Mouse (Mus musculus): ENCODE measurements around the gene Cct7.
A peak's percentile ranks its signal among the peaks of the same experiment; 100 is the strongest.
"Not testable (repeated sequence)": the region's sequence is repeated elsewhere in the genome, so short reads cannot be mapped to it uniquely, and the experiment has no call there.

Cct7 gene

GRCm38 (mm10) chr6:85450697-85451663, at the start of gene Cct7:
Gene Cct7 (plus strand): TSS chr6:85451514.
- peak; percentile 98 for DNase-seq (ENCODE audit: low spot score in 2 of 2)

DNA sequence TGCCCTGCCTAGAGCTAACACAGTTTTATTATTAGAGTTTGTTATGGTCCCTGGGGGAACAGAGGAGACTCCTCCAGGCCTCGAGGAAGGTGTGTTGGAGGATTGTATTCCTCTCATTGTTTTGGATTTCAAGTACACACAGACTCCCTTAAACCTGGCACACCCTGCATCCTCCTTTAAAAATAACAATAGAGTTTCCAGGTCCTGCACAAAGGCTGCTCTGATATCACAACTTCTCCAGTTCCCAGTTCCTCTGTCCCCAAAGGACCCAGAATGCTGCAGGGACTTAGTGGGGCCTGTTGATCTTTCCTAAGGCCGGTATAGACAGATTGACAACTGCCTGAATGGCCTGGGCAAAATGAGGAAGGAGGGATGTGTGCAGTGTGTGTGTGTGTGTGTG, 48.7 kb upstream of the Cct7 start:
- no peak for DNase-seq (ENCODE audit: low spot score in 2 of 2)

DNA sequence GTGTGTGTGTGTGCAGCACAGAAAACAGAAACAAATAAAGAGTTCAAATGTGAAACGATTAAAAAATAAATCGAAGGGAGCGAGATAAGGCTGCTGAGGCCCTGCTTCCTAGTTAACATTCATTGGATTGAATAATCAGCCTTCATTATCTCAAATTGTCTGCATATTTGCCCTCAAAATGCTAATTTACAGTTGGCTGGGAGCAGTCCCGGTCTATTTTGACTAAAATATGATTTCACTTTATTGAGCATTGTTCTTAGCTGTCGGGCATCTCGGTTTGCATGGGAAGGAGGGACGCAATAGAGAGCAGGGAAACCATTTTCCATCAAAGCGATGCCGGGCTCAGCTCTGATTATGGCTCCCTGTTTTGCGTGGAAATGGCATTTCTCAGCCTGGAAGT, 48.3 kb upstream of the Cct7 start:
- DNase-seq (ENCODE audit: low spot score in 2 of 2): no peak

DNA sequence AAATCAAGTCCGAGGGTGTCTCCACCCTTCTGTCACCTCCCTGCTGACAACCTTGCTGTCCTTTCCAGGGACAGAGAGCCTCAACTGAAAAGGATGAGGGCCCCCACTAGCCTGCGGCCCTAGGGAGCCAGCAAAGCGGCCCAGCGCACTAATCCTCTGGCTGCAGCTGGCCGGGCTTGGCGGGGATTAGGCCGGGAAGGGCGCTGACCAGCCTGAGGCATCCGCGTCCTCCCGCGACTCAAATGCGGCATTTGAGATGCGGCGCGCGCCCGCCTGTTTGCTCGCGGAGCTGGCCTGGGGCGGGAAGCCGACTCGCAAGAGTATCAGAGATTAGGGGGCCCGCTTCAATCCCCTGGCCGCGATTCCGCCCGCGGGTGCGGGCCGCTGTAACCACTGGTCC, 42.3 kb upstream of the Cct7 start:
- DNase-seq (ENCODE audit: low spot score in 2 of 2): no peak

DNA sequence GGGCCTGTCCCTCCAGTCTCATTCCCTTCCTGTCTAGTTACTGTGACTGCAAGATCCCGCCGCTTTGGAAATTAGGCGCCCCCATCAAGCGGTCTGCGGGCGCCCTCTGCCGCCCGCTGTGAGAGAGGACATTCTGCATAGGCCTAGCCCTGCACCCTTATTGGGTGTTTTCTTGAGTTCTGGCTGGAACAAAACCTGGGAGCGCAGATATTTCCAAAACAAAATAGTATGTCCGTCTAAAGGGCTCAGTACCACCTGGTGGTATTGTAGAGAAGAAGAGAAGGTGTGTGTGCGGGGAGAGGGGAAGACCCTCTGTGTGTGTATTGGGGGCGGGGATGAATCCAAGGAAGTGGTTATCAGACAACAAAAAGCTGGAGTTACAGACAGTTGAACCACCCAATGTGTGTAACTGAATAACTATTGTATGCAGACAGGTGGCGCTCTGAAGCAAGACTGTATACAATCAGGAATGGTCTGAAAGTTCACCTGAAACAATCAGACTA, 40.5 kb upstream of the Cct7 start:
- DNase-seq (ENCODE audit: low spot score in 2 of 2): peak in 1 of 2 experiments; percentile 7

DNA sequence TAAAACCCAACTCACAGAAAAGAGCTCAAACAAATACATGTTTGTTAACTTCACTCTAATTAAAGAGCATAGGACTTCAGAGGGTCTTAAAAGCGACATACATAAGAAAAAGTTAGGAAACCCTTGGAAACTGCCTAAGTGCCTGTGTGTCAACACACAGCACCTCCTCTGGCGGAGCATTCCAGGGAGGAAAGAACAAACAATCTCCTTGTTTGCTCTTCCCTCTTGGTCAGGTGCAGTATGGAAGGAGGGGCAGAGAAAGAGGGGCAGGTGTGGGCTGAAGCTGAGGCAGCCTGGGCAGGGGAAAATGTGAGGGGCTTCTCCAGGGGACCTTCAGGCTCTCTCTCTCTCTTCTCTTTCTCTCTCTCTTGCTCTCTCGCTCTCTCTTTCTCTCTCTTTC, 35.5 kb upstream of the Cct7 start:
- no peak for DNase-seq (ENCODE audit: low spot score in 2 of 2)

GRCm38 (mm10) chr6:85419150-85419549, 32.2 kb upstream of the Cct7 start:
- DNase-seq (ENCODE audit: low spot score in 2 of 2): no peak

GRCm38 (mm10) chr6:85423836-85424379, 27.4 kb upstream of the Cct7 start, which contains the start of gene Noto:
Gene Noto (plus strand): TSS chr6:85423886.
- DNase-seq (ENCODE audit: low spot score in 2 of 2): no peak

- DNase-seq (ENCODE audit: low spot score in 2 of 2): no peak
These were observed 20.0 kb upstream of the Cct7 start for GRCm38 (mm10) chr6:85431274-85431841.

DNA sequence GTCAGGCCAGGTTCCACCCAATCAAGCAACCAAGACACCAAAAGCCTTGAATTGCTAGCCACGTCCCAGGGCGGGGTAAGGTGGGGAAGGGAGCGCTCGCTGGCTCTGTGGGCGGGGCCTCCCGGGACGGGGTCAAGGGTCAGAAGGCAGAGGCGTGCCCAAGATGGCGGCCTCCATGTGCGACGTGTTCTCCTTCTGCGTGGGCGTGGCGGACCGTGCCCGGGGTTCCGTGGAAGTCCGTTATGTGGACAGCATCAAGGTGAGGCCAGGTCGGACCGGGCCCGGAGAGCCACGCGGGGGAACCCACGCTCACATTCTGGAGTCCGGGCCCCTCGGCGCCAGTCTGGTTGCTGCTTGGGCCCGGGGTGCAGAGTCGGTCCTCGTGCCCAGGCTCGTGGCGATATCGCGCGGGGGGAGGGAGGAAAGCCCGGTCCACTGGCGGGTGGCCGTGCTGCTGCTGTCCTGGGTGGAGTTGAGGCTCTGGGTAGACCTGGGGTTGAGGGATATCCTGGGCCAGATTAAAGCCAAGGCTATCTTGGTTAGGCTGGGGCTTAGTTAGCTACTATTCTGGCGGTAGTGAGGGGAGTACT, 19.4 kb upstream of the Cct7 start, which contains the start of gene Smyd5:
Gene Smyd5 (plus strand): TSS at position 148 of the 590 bp plus-strand sequence.
- peak; percentile 81 to 86 for DNase-seq (ENCODE audit: low spot score in 2 of 2)

- DNase-seq (ENCODE audit: low spot score in 2 of 2): no peak
These were observed 17.4 kb upstream of the Cct7 start for GRCm38 (mm10) chr6:85433865-85434264.

GRCm38 (mm10) chr6:85436204-85436603, 15.1 kb upstream of the Cct7 start:
- no peak for DNase-seq (ENCODE audit: low spot score in 2 of 2)

- no peak for DNase-seq (ENCODE audit: low spot score in 2 of 2)
These were observed 14.7 kb upstream of the Cct7 start for GRCm38 (mm10) chr6:85436631-85437030.

DNA sequence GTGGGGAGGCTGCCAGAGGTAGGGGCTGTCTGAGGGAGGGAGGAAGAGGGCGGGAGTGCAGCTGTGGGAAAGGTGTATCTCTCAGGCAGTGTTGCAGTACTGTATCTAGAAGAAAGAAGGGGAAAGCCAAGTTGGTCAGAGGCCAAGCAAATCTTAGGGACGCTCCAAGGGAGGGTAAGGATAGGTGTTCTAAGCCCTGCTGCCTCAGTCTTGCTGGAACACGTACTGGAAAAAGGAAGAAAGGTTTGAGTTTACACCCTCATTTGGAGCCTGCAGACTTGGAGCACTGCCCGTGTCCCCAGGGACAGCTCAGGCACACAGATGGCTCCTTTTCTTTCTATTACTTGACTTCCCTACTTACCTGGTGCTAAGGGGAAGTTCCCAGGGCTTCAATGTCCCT, 10.2 kb upstream of the Cct7 start:
- DNase-seq (ENCODE audit: low spot score in 2 of 2): no peak

- DNase-seq (ENCODE audit: low spot score in 2 of 2): no peak
These were observed 7.7 kb upstream of the Cct7 start for GRCm38 (mm10) chr6:85443488-85444233.

DNA sequence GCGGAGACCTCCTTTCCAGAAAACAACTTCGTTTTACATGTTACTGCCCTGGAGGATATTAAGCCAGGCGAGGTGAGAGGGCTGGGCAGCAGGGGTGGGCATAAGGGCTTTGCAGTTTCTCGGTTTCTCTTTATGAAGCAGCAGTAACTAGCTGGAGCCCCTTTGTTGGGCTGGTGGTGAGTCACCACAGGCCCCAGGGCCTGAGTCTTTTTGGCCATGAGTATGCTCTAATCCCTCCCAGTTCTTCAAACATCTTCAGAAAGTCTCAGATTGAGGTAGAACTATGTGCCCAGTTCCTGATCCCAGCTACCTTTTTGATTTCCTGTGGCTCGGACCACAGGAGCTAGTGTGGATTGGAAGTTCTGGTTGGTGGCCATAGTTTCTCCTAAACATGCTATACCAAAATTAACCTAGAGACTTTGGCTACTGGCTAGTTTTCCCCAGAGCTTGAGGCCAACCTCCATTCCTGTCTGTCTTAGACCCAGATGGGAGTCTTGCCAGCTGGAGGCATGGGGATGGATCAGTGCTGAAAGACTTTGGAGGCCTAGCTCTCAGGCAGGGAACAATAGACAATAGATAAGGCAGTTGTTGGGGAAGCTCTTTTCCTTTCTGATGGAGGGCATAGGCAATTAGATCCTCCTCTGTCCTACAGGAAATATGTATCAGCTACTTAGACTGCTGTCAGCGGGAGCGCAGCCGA, 6.9 kb upstream of the Cct7 start:
- DNase-seq (ENCODE audit: low spot score in 2 of 2): no peak

- DNase-seq (ENCODE audit: low spot score in 2 of 2): no peak
These were observed 6.0 kb upstream of the Cct7 start for GRCm38 (mm10) chr6:85445286-85445685.

GRCm38 (mm10) chr6:85447351-85447750, 4.0 kb upstream of the Cct7 start:
- DNase-seq (ENCODE audit: low spot score in 2 of 2): no peak

DNA sequence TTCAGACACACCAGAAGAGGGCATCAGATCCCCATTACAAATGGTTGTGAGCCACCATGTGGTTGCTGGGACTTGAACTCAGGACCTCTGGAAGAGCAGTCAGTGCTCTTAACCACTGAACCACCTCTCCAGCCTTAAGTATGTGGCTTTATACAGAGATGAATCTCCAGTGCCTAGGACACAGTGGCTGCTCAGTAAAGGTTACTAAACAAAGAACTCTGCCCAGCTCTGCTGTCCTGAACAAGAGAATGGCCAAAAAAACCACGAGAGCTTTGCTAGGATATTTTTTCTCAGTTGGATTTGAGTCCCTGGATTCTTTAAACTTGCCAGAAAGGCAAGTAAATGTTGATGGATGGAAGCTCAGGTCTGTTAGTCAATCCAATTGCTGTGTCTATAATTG, 1.2 kb upstream of the Cct7 start:
- DNase-seq (ENCODE audit: low spot score in 2 of 2): not testable (repeated sequence)

GRCm38 (mm10) chr6:85451664-85452410, 523 bp downstream of the Cct7 start, which contains the start of gene Pradc1:
Gene Pradc1 (minus strand): TSS chr6:85451970.
- DNase-seq (ENCODE audit: low spot score in 2 of 2): peak; percentile 98
